Mouse (Mus musculus) yolk sac, embryonic 10.5 days (tissue): ENCODE results near the gene Ubqln3.

Source experiments
- DNase-seq: peaks from one replicate; pipeline ENCODE4 v3.0.0-alpha.2; 2017; ENCODE audit warnings: low spot score

Ubqln3 gene

GRCm38 (mm10) chr7:104143179-104143578, at the start of gene Ubqln3:
Gene Ubqln3 (minus strand): TSS chr7:104143279.
- DNase-seq, result no peak

- no peak for DNase-seq
Measured at GRCm38 (mm10) chr7:104191275-104191674, 48.2 kb upstream of the Ubqln3 start.

GRCm38 (mm10) chr7:104183292-104183691, 40.2 kb upstream of the Ubqln3 start, which contains the start of gene Olfr648:
Gene Olfr648 (minus strand): TSS chr7:104183392.
- DNase-seq, result no peak

- DNase-seq, result no peak
Measured at GRCm38 (mm10) chr7:104179074-104179473, 36.0 kb upstream of the Ubqln3 start.

GRCm38 (mm10) chr7:104178422-104179054, 35.5 kb upstream of the Ubqln3 start:
- DNase-seq, result no peak

GRCm38 (mm10) chr7:104175085-104175484, 32.0 kb upstream of the Ubqln3 start:
- DNase-seq, result no peak

GRCm38 (mm10) chr7:104169634-104170204, 26.6 kb upstream of the Ubqln3 start:
- no peak for DNase-seq

GRCm38 (mm10) chr7:104167105-104167504, 24.0 kb upstream of the Ubqln3 start:
- DNase-seq, result no peak

GRCm38 (mm10) chr7:104150456-104150855, 7.4 kb upstream of the Ubqln3 start, which contains the start of gene Ubqlnl:
Gene Ubqlnl (minus strand): TSS chr7:104150556.
- no peak for DNase-seq

- no peak for DNase-seq
Measured at GRCm38 (mm10) chr7:104137305-104137704, 5.8 kb downstream of the Ubqln3 start, which contains the start of gene Olfr643. Gene Olfr643 (minus strand): TSS chr7:104137405.

GRCm38 (mm10) chr7:104129726-104130125, 13.4 kb downstream of the Ubqln3 start, which contains the start of gene Ubqln5:
Gene Ubqln5 (minus strand): TSS chr7:104129826.
- DNase-seq, result no peak

- no peak for DNase-seq
Measured at GRCm38 (mm10) chr7:104104757-104104972, 38.4 kb downstream of the Ubqln3 start, which contains the start of gene Olfr646. Gene Olfr646 (plus strand): TSS chr7:104104873.

GRCm38 (mm10) chr7:104103913-104104756, 38.9 kb downstream of the Ubqln3 start:
- no peak for DNase-seq
